Mouse (Mus musculus): Measurements from ENCODE around the gene Ptpdc1. TPM values are rescaled to one million over a fixed set of nuclear protein-coding genes. Genes with fewer than 3 reads are reported as not detected.

Ptpdc1 gene
- polyA plus RNA-seq (2012; ENCODE audit: low replicate concordance), result 2.3 and 2.8 TPM in 2 replicates

DNA sequence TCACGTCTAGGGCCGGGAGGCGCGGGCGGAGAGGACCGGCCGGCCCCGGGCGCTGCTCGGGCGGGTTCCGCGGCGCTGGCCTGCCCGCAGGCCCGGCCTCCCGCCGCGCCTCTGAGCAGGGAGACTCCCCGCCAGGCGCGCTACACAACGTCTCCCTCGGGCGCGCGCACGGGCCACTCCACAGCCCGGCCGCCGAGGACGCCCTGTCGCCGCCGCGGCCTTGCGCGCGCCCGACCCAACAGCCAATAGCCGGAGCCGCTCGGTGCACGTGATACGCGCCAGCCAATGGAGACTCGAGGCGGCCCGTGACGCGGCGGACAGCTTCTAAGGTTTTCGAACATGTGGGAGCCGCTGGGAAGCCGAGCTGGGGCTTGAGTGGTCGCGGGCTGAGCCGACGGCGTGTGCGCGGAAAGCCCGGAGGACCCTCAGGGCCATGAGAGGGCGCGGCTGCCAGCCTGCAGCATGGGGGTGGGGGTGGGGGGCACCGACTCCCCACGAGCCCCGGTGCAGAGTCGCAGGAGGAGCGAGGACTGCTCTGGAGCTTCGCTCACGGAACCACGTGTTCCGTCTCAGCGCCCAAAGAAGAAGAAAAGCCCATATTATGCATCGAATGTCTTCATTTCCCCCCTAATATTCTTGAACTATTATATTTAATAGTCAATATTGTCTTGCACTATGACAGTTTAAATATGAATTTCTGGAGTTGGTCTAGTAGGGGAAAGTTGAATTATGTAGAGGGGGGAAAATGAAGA, at the start of gene Ptpdc1:
Gene Ptpdc1 (minus strand): TSS at position 232 of the 752 bp plus-strand sequence.

DNA sequence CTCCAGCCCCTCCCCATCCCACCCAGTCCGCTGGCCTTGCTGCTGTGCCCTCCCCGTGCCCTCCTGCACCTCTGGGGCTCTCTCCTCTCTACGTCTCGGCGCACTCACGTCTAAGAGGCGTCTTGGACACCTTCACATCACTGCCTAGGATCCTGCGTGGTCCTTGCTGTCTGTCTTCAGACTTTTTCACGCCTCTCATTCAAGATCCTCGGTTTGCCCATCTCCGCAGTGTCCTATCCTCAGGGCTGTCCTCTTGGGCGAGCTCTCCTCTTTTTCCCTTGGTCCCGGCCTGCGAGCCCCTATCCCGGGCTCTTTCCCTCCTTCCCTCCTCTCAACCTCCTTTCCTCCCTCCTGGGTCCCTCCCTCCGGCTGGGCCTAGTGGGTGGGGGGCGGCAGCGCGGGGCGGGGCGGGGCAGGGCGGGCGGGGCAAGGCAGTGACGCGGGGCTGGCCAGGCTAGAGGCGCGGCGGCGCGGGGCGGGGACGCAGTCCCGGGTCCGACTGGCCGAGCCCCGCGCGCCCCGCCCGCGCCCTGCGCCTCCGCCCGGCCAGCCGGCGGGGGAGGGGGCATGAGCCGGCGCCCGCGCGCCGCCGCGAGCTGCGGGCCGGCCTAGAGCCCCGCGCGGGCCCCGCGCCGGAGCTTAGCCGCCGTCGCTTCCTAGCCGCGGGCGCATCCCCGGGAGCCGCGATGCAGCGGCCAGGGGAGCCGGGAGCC, 37.1 kb upstream of the Ptpdc1 start, which contains the start of gene Barx1:
Gene Barx1 (plus strand): TSS at position 568 of the 713 bp plus-strand sequence.

Other genes starting within 250 kb of the Ptpdc1 start
- 1.5 and 4.7 TPM in 2 replicates for gene Zfp169, start 112.2 kb downstream of the Ptpdc1 start, polyA plus RNA-seq (2012; ENCODE audit: low replicate concordance)
- gene A830005F24Rik, start 112.1 kb downstream of the Ptpdc1 start, polyA plus RNA-seq (2012; ENCODE audit: low replicate concordance), result 0.21 TPM in 1 of 2 replicates, not detected in the other
- 0.20 TPM in 1 of 2 replicates, not detected in the other for gene Barx1, start 37.3 kb upstream of the Ptpdc1 start, polyA plus RNA-seq (2012; ENCODE audit: low replicate concordance)
- gene Phf2, start 245.5 kb upstream of the Ptpdc1 start, polyA plus RNA-seq (2012; ENCODE audit: low replicate concordance), result 52.3 and 85.3 TPM in 2 replicates